Mouse (Mus musculus) cerebellum, adult 11-12 months (tissue): Measurements from ENCODE around the gene Znfx1.
"Not testable (repeated sequence)": the region's sequence is repeated elsewhere in the genome, so short reads cannot be mapped to it uniquely, and the experiment has no call there.

ENCODE experiments used
- DNase-seq: peaks from one replicate; pipeline ENCODE4 v3.0.0; 2022

Gene Znfx1

DNA sequence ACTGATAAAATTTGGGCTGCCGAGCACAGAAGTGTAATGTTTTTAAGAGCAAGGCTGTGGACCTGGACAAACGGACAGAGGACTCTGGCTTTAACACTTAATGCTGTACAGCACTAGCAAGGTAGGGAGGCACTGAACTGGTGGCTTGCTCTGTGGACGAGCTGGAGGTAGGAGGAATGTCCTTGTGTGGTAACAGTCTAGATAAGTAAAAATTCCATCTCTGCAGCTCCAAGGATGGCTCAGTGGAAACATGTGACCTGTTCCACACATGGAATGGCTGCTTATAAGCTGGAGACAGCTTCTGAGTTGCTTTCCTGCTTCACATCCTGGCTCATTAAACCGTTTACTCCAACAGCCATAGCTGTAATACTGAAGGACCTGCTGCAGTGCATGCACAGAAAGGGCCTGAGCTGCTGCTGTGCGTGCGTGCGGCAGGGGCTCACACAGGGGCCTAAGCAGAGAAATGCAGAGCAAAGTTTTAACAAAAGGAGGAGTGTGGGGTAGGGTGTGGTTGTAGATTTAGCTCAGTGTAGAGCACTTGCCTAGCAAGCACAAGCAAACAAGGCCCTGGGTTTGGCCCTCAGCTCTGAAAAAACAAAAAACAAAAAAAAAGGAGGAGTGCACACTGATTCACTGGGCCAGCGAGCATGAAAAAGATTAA lies 14.0 kb downstream of the Znfx1 start:
- no peak for DNase-seq

DNA sequence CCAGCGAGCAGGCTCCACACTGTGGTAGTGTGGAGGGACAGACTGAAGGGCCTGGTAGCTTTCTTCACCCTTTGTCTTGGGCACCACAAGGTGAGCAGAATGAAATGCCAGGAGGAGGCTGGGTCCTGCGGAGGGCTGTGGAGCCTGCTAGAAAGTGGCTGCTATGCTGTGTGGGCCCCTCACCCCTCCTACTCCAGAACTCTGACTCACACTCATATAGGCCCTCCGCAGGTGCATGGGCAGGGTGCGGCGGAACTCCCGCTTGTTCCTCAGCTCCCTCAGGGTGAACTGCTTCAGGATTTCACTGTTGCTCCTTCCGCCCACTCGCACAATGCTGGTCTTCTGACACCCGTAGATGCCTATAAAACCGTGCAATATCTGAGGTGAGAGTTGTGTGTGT lies 14.6 kb downstream of the Znfx1 start:
- DNase-seq = no peak

DNA sequence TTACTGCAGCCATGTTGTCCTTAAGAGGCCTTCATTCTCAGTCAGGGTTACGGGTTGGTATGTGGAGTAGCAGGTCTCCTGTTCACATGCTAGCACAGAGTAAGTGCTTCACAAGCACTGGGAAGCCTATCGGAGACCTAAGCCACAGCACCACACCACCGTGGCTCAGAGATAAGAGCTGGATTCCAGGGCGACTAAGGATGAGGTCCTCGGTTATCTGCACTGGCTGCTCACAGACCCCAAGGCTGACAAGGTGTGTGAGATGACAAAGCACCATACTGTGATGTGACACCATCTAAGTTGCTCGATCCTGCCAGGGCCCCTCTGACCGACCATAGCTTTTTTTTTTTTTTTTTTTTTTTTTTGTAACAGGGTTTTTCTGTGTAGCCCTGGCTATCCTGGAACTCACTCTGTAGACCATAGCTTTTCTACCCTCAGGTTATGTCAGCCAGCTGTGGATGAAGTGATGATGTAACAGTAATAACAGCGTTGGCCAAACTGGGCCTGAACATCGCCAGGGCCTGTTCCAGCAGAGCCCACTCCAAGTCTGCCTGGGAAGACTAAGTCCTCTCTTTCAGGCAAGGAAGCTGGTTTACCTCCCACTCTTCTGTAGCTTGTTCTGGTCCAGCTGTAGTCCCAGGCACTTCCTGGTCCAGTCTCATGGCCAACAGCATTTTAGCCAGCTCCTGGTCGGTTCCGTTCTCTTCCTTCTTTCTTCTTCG lies 19.3 kb downstream of the Znfx1 start:
- DNase-seq = no peak

DNA sequence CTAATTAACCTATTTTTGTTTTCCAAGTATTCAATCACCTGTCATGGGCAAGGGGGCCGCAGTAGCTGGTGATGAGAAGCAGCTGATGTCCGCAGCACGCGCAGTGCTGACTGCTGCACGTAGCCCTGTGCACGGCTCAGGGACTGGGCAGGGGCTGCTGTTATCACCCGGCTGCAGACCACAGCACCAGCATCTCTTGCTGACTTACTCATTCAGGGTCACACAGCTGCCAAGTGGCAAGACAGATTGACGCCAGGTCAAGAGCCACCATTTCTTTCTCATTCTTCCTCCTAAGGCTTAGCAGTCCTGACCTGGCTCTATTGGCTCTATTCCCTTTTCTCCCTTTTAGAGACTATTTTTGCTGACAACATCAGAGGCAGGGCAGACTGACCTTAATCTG lies 23.4 kb downstream of the Znfx1 start:
- DNase-seq = no peak

DNA sequence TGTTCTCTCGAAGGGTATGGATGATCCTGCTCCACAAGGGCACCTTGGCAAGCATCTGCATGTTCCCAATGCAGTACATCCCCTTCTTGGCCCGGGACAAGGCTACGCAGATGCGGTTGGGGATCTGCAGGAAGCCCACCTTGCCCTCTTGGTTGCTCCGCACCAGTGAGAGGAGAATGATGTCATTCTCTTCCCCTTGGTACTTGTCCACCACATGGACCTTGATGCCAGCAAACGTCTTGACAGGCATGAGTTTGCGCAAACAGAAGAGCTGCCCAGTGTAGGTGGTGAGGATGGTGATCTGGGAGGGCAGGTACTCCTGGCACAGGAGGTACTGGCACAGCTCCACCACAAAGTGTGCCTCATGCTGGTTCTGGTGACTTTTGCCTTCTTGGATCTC lies 24.1 kb downstream of the Znfx1 start:
- peak; percentile 36 for DNase-seq

DNA sequence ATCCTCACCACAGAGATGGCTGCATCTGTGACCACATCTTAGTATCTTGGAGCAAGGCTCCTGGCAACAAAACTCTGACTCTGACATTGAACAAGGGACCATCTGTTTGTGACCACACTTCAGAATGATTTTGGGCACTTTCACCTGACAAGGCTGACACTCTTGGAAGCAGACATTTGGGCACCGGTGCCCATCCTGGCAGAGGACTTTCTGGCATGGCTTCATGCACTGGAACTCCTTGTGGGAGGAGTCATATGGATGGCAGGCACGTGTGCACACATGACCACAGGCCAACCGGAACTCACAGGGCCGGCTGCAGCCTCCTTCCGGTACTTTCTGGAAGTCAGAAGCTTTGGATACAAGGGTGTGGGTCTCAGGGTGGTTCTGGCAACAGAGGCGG lies 24.5 kb downstream of the Znfx1 start:
- DNase-seq = peak; percentile 54

DNA sequence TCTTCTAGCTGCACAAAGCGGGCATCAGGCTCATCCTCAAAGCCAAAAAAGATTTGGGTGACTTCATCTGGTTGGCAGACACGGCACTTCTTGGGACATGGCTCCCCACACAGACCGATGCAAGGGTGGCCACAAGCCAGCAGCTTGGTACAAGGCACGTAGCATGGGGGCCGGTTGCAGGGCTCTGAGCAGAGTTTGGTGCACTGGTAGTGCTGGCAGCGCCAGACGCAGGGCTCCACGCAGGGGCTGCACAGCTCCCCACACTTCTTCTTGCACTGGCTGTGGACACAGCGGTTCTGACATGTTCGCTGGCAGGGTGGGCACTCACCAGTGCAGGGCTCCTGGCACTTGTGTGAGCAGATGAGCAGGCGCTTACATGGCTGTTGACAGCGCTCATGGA lies 25.1 kb downstream of the Znfx1 start:
- peak; percentile 21 for DNase-seq

DNA sequence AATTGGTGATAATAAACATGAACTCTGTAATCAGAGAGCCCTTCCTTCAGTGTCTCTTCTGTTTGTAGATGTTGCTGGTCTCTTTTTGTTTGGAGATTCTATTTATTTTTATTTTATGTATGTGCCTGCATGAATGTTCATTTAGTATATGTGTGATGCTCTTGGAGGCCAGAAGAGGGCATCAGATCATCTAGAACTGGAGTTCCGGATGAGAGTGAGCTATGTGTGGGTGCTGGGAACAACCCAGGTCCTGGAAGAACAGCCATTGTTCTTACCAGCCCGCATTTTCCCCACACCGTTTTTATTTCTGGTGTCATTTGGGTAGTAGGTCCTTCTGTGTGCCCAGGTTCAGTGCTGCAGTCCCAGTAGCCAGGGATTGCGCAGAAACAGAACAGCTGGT lies 32.3 kb downstream of the Znfx1 start:
- DNase-seq = no peak

DNA sequence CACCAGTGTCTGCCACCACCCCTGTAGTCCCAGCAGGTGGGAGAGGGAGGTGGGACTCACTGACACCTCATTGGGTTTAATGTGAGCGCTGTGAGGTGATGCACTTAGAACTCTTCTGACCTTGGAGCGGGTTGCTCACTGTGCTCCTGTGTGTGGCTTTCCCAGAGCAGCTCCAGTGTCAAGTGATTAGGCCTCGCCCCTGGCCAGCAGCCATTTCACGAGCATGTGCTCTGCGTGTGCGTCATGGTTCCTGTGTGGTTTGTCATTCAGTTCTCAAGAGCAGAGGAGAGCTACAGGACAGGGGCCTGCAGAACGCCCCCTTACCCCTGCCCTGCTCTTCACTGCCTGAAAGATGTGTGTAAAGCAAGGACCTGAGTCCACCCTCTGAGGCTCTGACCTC lies 34.3 kb downstream of the Znfx1 start:
- DNase-seq = no peak

DNA sequence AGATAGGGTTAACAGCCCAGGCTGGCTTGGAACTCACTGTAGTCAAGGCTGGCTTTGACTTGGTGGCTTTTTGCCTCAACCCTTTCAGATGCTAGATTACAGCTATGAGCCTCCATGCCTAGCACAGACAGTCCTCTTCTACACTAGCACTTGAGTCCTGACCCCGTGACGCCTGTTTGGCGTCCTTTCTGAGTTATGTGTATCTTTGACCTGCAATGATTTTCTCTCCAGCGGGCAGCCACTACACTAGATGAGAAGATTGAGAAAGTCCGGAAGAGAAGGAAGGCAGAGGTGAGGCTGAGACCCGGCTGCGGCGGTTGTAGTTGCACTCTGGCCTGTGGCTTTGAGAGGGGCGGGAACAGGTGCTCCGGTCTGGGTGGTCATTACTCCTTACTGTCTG lies 43.4 kb downstream of the Znfx1 start:
- DNase-seq = no peak

DNA sequence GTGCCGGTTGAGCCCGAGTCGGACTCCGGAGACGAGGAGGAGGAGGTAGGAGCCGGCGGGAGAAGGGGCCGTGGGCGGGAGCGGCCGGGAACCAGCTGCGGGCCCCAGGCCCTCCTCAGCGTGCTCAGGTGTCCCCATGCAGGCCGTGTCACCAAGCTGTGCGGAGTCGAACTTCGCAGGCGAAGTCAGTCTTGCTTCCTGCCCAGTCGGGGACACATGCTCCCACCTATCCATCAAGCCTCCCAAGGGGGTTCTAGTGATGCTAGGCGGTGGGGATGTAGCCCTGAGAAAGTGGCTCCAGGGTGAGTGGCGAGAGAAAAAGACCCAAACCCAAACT lies 47.5 kb downstream of the Znfx1 start:
- no peak for DNase-seq

DNA sequence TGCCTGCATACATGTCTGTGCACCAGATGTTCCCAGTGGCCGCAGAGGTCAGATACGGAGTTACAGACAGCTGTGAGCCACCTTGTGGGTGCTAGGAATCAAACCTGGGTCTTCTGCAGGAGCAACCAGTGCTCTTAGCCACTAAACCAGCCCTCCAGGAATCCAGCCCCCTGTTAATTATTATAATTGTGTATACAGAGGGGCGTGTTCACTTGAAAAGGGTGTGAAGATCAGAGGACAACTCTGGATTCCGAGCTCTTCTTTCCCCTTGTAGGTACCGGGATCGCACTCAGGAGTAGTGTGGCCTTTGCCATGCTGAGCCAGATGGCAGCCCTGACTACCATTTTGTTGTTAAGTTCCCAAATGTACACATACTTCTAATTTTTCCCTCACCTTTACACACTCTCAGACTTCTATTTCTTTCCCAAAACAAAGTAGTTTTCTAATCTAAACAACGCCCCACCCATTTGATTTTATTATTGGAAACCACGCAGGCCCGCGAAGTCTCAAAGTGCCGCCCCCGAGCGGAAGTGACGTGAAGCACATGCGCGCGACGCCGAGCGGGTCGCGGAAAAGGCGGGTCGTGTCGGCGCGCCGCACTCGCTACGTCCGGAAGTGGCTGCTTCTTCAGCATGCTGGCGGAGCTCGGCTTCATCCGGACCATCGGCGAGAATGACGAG lies 48.0 kb downstream of the Znfx1 start, which contains the start of gene Ddx27:
Gene Ddx27, plus strand, starts transcription at position 492 of the 680 bp plus-strand sequence.
- DNase-seq = peak; percentile 87

DNA sequence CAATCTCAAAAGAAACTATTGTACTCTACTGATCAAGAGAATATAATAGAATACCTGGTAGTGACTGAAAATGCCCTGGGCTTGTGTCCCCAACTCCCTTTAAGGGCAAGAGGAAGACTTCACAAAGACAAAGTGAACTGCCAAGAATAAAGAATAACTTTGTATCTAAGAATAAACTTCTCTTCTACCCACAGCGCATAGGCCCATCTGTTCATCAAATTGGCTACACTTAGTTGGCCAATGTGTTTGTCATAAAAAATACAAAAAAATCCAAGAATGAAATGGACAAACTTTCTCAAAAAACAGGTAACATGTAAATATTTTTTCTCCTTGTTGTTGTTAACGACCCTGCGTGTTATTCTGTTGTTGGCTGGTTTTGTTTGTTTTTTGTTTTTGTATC lies 52.3 kb downstream of the Znfx1 start:
- no peak for DNase-seq

DNA sequence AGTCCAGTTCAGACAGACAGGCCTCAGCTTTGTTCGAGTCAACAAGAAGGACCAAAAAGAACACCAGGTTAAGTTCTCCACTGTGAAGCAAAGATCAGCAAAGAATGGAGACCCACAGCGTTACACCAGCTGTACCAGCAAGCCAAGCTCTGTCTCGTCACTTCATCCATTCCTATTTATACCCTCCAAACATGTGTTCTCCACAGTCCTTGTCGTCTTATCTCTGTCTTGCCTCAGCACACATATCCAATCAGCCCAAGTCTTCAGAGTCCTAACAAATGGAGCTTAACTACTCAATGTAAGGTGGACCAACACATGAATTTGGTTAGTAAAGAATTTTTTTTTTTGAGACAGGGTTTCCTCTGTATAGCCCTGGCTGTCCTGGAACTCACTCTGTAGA lies 53.3 kb downstream of the Znfx1 start:
- no peak for DNase-seq

DNA sequence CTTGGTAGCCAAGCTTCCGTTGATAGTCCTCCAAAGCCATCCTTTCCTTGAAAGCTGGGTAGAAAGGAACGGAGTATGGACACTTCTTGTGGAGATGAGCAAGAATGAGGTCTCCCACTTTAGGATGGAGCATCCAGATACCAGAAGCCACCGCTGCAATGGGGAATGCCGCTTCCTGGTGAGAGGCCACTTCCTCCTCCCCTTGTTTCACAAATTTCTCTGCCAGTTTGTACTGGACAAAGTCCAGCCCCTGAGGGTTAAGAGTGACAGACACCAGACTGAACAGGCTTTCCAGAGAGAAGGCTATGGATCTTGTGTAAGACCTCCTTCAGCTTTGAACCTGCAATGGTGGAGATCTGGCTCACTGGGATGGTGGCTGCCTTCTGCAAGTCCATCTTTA lies 55.2 kb downstream of the Znfx1 start:
- DNase-seq = not testable (repeated sequence)

DNA sequence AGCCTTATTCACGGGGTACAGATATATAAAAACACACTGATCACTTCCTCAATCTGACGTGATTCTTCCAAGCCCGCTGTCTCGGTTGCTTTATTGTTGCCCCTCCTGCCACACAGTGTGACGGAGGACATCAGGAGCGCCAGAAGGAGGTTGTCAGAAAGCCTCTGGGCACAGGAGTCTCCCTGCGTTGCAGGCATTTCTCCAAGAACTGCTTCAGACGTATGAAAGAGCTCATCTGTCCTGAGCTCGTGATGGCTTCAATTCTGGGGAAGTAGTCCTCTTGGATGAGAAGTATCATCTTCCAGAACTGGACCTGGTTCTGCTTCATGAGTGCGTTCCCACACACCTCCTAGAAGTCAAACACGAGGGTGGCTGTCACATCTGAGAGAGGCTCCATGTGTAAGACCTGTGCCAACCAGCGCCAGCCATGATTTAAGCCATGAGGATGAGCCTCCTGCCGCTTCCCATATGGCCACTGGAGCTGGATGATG lies 55.8 kb downstream of the Znfx1 start:
- peak; percentile 76 for DNase-seq

DNA sequence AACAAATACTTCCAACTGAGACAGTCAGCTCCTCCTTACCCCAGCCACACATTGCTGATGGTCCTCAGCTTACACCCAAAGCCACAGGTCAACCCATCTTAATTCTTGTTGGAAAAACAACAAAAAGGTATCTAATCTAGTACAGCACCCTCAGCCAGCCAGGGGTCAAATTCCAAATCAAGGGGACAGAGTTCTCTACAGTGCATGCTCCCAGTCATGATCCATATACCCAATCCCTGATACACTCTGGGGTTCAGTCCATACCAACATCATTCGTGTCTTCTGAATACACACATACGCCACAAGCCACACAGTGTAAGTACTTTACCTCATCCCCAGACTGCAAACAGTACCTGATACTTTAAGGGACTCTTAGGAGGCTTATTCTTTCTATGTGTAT lies 56.5 kb downstream of the Znfx1 start:
- DNase-seq = no peak

DNA sequence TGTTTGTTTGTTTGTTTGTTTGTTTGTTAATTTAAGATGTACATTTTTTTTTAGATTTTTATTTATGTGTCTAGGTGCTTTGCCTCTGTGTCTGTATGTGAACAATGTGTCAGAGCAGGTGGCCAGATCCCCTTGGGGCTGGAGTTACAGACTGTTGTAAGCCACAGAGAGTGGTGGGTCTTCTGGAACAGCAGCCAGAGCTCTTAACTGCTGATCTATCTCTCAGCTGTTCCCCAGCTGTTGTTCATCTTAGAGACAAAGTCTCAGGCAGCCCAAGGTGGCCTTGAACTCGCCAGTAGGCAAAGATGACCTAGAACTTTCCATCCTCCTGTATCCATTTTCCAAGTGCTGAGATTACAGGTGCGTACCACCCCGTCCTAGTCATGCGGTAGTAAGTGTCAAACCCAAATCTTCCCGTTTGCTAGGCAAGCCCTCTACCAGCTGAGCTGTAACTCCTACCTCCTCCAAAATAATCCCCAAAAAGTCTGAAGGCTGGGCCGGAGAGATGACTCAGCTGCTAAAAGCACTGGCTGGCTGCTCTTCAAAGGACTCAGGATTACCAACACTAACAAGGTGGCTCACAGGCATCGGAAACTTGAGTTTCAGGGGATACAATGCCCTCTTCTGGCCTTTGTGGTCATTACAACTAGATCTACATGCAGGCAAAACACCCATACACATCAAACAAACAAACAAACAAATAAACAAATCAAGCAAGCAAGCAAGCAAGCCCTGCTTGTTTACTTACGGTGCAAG lies 58.5 kb downstream of the Znfx1 start:
- peak; percentile 63 for DNase-seq

DNA sequence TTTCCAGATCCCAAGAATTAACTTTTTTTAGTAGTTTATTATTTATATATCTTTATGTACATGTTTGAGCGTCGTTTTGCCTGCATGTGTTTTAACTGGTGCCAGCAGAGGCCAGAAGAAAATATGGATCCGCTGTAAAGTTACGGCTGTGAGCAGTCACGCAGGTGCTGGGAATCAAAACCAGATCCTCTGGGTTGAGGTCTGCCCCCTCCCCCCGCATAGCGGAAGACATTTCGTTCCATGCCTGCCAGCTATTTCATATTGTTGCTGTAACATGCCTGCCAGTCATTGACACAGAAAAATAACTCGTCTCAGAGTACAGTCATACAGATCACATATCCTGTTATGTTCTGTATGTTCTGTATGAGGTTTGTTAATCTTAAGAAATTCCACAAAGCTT lies 61.3 kb downstream of the Znfx1 start:
- no peak for DNase-seq

DNA sequence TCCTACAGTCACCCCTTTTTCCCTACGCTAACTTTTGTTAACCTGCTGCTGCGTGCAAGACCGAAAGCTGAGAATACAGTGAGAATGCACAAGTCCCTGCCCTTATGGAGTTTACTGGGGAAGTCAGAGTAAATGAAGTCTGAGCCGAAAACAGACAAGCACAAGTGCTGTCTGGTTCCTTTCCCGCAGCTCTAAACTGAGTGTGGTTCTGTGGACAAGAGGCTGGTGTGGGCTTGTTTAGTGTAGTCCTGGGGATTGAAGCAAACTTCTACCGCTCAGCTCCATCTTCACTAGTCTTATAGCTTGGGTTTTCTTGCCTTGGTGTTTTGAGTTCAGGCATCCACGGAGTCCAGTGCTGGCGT lies 66.3 kb downstream of the Znfx1 start:
- no peak for DNase-seq

DNA sequence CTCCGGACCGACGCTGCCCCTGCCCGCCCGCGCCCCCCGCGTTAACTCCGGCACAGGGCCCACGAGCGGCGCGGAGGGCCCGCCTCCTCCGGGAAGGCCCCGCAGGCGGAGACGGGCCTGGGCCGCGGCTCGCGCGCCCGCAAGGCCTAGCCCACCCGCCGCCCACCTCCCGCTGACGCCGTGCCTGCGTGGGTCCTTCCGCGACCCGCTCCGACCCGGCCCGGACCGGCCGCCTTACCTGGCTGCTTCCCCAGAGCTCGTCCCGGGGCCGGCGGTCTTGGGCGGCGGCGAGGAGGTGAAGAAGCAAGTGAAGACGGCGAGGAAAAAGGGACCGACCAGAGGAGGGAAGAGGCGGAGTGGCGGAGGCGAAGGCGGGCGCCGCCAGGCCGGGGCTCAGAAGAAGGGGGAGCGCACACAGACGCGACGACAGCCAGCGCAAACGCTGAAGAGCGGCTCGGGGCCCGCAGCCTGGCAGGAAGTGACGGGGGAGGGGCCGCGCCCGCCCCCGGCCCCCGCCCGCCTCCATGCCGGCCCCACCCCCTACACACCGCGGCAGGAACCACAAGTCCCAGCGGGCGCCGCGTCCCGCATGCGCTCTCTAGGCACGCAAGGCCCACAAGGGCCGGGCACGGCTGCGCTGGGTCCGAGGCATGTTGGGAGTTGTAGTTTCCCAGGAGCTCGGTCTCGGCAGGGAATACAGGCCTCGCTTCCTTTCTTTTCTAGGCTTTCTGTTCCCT lies 66.9 kb downstream of the Znfx1 start, which contains the start of gene Stau1:
Gene Stau1, minus strand, starts transcription at position 504 of the 737 bp plus-strand sequence.
- DNase-seq = peak; percentile 96

DNA sequence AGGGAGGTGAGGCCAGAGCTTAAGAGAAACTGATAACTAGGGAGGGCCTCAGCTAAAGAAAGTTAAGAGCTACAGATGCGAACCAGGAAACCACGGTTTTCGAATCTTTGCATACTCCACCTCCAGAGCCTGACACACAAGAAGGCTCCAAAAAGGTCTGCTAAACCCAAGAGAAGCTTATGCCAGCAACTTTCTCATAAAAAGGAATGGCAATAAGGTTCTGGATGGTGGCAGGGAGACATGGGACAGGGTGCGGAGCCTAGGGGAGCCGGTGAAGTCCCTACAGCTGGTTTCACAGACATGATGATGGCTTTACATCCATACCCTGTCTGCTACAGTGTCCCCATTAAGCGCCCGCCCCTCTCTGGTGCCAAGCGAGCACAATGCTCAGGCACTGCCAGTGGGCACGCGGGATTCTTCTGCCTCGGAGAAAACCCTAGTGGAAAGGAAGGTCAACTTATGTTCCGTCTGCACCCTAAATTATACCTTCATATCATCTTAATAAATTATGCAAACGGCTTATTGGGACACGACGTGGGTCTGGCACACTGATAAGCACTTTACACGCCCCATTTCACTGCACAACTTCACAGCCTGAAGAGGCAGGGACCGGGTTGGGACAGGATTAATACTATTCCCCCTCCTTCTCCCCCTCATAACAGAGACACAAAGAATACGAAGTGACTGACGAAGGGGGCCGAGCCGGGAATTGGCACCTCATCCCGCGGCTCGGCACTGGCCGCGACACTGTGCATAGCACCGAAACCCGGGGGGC lies 67.6 kb downstream of the Znfx1 start:
- peak; percentile 60 for DNase-seq
